Mouse (Mus musculus) left cerebral cortex, adult 9 months (tissue): Measurements from ENCODE around the gene Spats1.
A peak's percentile ranks its signal among the peaks of the same experiment; 100 is the strongest.
"Not testable (repeated sequence)": the region's sequence is repeated elsewhere in the genome, so short reads cannot be mapped to it uniquely, and the experiment has no call there.

Experiments
- DNase-seq, 2 experiments: peaks; one replicate each; pipeline ENCODE4 v3.0.0; 2022; ENCODE audit warnings: low spot score in 2 of 2

Spats1 gene

DNA sequence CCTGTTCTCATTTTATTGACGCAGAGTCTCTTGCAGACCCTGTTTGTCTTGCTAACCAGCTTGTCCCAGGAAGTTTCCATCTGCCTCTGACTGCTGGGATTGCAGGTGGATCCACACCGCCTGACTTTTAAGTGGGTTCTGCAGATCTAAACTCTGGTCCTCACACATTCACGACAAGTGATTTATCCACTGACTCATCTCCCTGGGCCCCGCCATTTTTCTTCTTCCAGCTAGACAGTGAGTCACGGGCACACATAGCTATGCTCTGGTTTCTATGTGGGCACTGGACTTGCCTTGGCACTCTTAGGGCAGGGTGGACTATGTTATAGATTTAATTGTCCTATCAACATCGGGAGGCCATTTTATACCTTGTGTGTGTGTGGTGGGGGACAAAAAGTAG lies 14.5 kb upstream of the Spats1 start:
- no peak for DNase-seq

DNA sequence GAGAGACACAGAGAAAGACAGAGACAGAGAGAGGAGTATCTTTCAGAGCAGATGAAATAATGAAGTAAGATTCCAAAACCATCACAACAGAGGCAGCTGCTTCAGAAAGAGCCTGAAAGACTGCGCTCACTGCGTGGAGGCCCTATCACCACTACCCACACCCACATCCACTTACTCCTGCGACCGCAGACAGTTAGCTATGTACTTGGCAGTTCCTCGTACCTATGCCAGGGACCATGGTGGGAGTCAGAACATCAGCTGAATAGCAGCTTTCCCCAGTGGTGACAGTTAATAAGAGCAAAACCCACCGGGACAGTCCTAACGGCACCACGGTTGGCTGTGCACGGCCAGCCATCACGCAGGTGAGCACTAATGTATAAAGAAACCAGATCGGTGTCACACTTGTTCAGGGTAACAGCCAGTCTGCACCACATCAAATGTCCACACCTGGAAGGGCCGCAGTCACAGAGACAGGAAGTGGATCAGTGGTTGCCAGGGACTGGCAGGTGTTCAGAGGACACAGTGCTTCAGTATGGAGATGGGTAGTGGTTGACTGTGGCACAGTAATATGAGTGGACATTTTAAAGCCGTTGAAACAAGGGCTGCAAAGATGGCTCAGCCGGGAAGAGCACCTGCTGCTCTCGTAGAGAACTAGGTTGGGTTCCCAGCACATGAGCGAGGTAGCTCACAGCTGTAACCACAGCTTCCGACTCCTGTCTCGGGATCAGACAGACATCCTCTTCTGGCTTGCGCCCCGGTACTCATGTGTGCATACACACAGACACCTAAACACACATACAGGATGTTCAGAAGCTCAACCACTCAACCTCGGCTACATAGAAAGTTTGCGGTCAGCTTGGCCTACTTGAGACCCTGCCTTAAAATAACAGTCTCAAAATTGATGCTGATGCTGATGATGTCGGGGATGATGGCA lies 13.4 kb upstream of the Spats1 start:
- DNase-seq = no peak

DNA sequence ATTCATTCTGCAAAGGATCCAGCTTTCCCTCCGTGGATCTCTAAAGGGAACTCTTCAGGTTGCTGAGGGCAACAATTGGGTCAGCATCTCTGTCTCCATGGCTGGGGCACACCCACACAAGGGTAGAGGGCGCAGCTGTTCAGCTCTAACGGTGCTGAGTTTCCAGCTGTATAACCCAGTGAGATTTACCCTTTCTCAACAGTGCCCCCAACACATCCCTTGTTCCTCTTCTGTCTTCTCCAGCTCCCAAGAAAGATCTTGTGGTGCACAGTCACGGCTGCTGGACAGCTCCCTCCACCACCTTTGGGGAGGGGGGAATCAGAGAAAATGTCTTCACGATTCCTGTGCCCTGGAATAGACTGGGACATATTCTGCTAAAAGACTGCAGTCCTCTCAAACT lies 12.0 kb upstream of the Spats1 start:
- DNase-seq = no peak

DNA sequence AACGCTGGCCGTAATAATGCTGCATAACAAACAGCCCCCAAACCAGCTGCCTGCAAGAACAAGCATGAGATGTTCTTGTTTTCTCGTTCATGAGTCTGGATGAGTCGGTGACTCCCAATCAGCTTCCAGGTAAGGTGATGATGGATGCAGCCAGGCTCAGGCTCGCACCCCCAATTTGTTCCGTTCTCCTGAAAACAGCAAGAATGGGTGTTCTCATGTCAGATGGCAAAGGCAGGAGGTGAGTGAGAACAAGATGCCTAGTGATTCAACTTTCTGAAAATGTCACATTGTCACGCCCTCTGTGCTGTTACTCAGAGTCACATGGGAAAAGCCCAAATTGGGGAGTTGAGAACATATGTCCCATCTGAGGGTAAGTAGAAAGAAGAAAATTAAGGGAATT lies 10.4 kb upstream of the Spats1 start:
- DNase-seq = peak in 1 of 2 experiments; percentile 37

DNA sequence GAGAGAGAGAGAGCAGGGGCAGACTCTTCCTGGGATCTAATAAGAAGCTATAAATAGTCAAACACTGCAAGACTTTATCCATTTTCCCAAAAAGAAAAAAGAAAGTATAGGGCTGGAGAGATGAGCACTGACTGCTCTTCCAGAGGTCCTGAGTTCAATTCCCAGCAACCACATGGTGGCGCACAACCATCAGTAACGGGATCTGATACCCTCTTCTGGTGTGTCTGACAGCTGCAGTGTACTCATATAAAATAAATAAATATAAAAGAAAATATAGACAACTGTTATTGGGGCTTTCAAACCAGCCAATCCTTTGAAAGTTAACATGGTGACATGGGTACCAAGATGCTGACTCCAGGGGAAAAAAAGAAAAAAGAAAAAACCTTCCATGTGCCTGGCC lies 5.2 kb upstream of the Spats1 start:
- DNase-seq = no peak

DNA sequence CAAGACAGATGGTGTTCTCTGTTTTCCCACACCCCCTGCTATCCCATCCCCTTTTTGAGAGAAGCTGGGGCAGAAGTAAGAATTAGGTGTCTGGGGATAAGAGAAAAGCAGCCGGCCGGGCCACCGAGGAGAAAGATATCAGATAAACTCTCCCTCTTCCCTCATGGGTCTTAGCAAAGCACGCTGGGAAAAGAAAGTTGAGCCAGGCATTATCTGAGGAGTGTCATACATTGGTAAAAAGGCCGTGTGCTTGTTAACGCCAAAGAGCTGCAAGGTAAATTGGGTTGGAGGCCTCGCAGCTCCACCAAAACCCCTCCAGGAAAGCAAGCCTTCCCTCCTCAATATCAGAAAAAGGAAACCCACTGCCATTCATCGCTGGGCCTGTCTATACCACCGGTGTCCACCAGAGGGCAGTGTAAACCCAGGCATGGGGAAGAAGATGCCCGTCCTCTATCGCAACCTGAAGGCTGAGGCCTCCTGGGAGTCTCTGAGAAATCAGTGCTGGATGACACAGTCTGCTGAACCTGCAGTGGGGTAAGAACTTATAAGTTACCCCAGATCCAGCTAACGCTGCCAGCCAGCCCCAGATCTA lies 3.1 kb upstream of the Spats1 start:
- DNase-seq = peak in 1 of 2 experiments; percentile 89

DNA sequence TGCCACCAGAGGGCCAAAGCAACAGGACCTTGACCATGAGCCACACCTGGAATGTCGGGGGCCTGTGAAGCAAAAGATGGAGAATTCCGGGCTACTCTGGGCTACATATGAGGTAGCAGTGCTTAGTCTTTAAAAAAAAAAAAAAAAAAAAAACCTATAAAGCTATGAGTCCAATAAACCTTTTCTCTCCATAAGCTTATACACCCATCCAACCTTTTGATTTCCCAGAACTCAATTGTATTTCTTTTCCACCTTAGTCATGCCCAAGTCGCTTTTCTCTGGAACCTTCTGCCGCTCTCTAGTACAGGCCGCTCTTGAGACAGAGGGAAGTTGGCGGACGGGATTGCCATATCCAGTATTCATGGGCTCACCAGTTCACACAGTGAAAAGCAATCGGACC lies 1.1 kb downstream of the Spats1 start:
- no peak for DNase-seq

DNA sequence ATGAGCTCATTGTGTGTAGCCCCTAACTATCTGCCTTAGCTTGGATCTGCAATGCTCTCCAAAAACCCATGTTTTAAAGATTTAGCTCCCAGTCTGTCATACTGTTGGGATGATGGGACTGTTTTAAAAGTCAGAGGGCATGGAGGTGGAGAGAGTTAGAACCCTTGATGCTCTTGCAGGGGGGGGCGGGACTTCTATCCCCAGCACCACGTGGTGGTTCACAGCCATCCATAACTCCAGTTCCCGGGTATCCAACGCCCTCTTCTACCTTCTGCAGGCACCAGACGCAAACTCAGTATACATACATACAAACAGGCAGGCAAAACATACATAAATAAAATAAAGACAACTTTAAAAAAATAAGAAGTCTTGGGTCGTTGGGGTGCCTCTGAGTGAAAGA lies 1.5 kb downstream of the Spats1 start:
- DNase-seq = no peak

DNA sequence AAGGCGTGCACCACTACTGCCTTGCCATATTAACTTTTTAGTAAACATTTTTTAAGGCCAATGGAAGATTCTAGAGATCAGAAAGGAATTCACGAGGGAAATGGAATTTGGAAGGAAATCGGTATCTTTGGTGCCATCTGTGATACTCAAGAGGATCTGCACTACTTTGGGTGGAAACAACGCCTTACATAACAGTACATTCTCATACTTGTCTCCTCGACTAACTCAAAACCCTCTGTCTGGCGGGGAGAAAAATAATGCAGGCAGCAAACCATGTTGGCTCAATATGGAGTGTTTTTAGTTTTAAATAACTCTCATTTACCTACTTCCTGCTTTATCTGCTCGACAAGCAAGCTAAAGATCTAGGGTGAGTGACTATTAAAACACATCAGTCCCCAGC lies 4.5 kb downstream of the Spats1 start:
- DNase-seq = no peak

DNA sequence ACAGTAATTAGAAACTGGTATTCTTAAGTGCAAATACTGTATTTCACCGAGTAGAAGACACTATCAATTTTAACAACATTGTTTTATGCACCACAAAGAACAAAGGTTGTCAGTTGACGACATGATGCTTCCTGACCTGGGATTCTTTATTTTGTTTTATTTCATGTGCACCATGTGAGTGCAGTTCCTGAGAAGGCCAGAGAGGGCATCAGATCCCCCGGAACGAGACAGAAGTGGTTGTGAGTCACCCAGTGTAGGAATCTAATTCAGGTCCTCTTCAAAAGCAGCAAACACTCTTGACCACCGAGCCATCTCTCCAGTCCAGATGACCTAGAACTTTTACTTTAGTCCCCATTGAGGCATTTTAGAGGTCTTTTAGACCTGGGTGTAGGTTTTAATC lies 6.9 kb downstream of the Spats1 start:
- DNase-seq = no peak

DNA sequence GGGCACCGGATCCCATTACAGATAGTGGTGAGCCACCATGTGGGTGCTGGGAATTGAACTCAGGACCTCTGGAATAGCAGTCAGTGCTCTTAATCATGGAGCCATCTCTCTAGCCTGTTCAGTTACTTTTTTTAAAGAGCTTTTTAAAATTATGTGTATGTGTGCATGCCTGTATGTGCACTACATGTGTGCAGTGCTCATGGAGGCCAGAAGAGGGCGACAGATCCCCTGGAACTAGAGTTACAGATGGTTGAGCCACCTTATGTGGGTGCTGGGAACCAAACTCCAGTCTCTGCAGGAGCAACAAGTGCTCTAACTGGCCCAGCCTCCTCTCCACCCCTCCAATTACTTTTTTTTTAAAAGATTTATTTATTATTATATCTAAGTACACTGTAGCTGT lies 8.5 kb downstream of the Spats1 start:
- DNase-seq = no peak

DNA sequence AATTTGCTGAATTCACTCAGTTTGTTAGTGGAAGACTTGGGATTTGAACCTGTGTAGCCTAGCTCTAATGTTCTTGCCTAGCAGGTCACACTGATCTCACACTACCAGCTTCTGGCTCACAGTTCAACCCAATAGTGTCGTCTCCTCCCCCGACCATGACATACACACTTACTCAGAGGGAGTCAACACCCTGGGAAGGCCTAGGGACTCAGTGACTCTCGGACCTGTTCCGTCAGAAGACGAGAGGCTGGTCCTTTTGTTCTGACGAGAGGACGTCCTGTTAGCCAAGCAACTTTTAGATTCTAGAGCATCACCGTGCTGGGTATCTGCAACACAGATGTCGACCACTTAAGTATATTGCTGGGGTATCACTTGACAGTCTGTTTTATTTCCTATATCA lies 11.0 kb downstream of the Spats1 start:
- DNase-seq = no peak

DNA sequence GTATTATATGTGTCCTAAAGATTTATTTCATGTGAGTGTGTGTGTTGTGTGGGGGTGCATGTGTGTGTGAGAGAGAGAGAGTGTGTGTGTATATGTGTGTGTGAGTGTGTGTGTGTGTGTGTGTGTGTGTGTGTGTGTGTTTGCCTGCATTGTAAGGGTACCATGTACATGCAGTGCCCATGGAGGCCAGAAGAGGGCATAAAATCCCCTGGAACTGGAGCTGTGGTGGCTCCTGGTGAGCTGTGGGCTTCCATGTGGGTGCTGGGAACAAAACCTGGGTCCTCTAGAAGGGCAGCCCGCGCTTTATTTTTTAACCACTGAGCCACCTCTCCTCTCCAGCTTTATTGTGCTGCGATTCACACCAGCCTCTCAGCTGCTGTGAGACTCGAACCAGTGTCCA lies 12.7 kb downstream of the Spats1 start:
- no peak for DNase-seq

DNA sequence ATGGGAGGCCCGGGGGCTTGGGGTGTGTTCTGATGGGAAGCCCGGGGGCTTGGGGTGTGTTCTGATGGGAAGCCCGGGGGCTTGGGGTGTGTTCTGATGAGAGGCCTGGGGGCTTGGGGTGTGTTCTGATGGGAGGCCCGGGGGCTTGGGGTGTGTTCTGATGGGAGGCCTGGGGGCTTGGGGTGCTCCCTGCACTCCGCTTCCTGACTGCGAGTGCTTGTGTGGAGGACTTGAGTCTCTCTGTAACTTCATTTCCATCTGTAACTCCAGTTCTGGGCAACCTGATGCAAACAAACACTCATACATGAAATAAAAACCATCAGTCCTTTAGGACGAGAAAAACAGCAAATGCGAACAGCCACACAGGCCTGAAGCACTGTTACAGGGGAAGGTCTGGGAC lies 16.2 kb downstream of the Spats1 start:
- DNase-seq = no peak

DNA sequence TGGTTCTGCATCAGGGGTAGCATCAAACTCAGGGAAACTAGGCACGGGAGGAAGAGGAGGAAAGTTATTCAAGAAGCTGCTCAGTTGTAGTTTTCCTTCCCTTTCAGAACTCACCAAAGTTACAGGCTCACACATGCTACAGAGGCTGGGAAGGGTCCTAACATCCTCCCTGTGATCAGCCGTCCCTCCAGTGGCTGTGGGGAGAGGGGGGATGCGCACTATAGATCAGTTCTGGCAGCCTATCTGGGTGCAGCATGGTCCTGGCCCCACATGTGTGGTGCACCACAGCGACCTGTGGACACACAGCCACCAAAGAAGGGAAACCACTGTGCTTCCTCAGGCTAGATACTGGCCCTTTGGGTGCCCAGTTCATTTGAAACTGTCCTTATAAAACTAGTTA lies 16.7 kb downstream of the Spats1 start:
- DNase-seq = no peak

DNA sequence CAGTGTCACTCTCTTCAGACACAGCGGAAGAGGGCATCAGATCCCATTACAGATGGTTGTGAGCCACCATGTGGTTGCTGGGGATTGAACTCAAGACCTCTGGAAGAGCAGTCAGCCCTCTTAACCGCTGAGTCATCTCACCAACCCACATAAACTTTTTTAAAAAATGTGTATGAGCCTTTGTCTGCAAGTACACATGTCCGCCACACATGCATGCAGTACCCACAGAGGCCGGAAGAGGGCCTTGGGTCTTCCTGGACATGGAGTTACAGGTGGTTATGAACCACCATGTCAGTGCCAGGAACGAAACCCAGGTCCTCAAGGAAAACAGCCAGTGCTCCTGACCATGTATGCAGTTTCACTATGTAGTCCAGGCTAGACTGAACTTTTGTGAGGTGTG lies 17.7 kb downstream of the Spats1 start:
- no peak for DNase-seq

DNA sequence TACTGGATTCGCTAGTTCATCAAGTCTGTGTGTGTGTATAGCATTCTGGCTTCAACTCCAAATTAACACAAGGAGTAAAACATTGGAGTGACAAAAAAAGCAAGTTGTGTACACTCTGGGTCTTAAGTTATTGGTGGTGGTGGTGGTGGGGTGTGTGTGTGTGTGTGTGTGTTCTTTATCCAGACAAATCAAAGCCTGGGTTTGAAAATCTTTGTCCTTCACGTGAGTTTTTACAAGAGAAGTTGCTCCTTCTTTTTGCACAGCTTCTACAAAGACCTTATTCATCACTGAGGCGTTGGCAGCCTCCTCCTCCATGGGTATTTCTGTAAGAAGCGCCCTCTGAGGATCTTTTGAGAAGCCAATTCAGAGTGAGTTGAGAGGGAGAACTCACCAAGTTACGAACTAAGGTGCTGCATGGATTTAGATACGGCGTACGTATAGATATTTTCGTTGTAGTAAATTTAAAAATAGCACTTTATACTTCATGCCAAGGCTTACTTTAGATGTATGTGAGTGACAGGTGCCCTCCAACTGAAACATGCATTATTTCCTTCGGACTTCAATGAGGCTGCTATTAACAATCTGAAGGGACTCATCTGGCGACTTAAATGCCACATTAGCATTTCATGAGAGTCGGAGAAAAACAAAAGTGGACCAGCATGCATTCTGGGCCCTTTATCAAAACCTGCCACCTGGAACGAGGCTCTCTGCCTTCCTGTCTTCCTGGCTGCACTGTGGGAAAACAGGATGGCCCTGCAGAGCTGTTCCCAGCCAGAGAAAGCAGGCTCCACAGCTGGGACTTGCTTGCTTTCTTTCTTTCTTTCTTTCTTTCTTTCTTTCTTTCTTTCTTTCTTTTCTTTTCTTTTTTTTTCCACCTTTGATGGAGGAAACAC lies 18.7 kb downstream of the Spats1 start:
- DNase-seq = peak in 1 of 2 experiments; percentile 24

DNA sequence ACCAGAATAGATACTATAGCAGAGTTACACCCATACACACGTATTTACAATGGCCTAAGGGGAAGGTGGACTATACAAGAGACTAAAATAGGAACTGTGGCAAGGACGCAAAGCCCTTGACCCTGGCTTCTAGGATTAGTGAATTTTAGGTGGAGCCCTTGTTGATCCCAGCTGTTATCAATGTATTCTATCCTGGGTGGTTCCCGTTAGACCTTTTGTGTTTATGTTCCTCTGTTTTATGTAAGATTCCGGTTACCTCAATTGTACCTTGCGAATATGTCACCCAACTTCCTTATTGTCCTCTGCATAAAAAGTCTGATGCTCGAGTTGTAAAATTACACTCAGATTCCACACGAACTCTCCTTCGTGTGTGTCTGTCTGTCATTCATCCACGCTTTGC lies 19.4 kb downstream of the Spats1 start:
- DNase-seq = not testable (repeated sequence)

DNA sequence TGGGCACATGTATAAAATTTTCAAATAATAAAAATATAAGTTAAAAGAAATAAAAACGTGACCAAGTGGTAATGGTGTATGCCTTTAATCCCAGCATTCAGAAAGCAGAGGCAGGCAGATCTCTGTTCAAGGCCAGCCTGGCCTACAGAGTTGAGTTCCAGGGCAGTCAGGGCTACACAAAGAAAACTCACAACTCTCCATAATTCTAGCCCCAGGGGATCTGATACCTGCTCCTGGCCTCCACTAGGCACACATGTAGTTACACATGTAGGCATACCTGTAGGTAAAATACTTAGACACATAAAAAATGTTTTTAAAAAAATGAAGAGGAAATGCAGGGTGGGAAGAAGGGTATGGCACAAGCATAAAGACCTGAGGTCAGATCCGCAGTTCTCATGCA lies 20.4 kb downstream of the Spats1 start:
- no peak for DNase-seq

DNA sequence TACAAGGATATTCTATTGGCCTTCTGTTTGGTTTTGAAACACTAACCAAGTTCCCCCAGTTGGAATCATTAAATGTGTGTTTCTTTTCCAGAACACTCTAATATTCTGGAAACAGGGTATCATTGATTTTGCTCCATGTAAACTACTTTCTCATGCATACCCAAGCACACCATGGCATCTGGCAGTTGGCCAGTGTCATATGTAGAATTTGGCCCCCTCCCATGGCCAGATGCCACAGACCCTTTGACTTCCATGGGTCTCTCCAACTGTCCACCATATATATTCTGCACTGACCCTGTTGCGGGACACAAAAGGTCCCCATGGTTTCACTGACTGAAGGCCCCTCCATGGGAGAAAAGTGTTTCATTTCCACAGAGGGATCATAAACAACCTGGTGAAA lies 22.9 kb downstream of the Spats1 start:
- no peak for DNase-seq

DNA sequence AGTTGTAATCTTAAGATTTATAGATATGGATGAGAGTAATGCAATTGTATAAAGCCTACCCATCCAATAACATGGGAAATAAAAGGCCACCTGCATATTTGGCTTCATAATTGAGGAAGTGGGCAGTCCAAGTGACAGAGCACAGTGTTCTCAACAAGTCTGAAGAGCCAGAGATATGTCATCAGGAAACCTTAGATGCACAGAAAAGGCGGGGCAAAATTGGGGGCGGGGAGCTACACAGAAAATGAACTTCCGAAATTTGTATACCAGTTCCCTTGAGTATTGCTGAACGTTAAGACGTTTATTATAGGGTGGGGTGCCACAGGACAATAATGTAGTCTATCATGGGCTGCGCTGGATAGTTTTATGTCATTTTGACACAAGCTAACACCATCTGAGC lies 25.1 kb downstream of the Spats1 start:
- no peak for DNase-seq

DNA sequence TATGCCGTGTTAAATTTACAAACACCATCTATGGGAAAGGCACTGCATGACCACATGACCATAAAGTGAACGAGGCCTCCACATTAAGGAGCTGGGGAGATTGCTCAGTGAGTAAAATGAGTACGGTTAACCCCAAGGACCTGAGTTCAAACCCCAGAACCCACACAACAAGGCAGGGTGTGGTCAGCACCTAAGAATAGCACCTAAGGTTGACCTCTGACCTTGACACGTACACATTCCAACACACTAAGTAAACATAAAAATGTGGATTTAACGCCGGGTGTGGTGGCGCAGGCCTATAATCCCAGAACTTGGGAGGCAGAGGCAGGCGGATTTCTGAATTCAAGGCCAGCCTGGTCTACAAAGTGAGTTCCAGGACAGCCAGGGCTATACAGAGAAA lies 25.6 kb downstream of the Spats1 start:
- no peak for DNase-seq

DNA sequence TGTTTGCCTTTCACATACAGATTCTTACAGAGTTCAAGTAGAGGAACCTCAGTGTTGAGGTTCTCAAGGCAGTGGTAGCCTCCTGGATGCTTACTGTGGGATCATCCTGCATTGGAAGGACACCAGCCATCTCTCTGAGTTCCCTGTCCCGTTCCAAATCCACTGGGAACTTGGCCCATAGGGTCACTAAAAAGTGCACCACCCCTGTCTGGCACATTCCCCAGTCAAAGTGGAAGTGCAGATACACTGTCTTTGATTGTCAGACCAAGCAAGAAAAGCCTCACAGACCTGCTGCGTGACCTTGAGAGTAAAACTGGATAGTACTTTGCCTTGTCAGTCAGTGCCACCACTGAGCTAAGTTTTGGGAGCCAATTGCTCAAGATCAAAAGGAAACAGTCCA lies 28.2 kb downstream of the Spats1 start:
- no peak for DNase-seq
